Mouse (Mus musculus) hindbrain, embryonic 14.5 days (tissue): ENCODE results near the gene Gm21985. TPM values are rescaled to one million over a fixed set of nuclear protein-coding genes. Genes with fewer than 3 reads are reported as not detected.
"Not testable (repeated sequence)": the region's sequence is repeated elsewhere in the genome, so short reads cannot be mapped to it uniquely, and the experiment has no call there.

Experiments
- ATAC-seq: fragments of 200-750 bp; cut with Nextera tagmentation; 2 replicates; pipeline ENCODE4 v1.8.0; 2017; ENCODE audit warnings: moderate number of reproducible peaks, mild to moderate bottlenecking, moderate TSS enrichment, moderate library complexity; ENCODE audit not compliant: low FRiP score
- DNase-seq: peaks from one replicate; pipeline ENCODE4 v3.0.0-alpha.2; 2015; ENCODE audit warnings: low spot score
- H3K27ac ChIP-seq: fragments of 300-500 bp; sonication (generic); 2 replicates; pipeline ENCODE4 v1.5.1; 2014; ENCODE audit warnings: mild to moderate bottlenecking, moderate library complexity
- H3K27me3 ChIP-seq: fragments of 300-500 bp; sonication (generic); 2 replicates; pipeline ENCODE4 v1.6.1; 2014; ENCODE audit warnings: mild to moderate bottlenecking, low read length, mixed read lengths; ENCODE audit not compliant: control insufficient read depth, insufficient read depth
- H3K36me3 ChIP-seq: fragments of 300-500 bp; sonication (generic); replicated peaks from 2 replicates; pipeline ENCODE4 v1.6.1; 2014; ENCODE audit not compliant: control insufficient read depth, insufficient read depth
- H3K4me1 ChIP-seq: fragments of 300-500 bp; sonication (generic); replicated peaks from 2 replicates; pipeline ENCODE4 v1.6.1; 2014; ENCODE audit warnings: antibody characterized with exemption, low read length, mixed read lengths; ENCODE audit not compliant: control insufficient read depth, insufficient read depth
- H3K4me2 ChIP-seq: fragments of 300-500 bp; sonication (generic); replicated peaks from 2 replicates; pipeline ENCODE4 v1.6.1; 2014; ENCODE audit warnings: mild to moderate bottlenecking, moderate library complexity
- H3K4me3 ChIP-seq: fragments of 300-500 bp; sonication (generic); replicated peaks from 2 replicates; pipeline ENCODE4 v1.5.1; 2014; ENCODE audit warnings: mild to moderate bottlenecking, low read length
- H3K9ac ChIP-seq: fragments of 300-500 bp; sonication (generic); 2 replicates; pipeline ENCODE4 v1.6.1; 2014
- H3K9me3 ChIP-seq: fragments of 300-500 bp; sonication (generic); 2 replicates; pipeline ENCODE4 v1.6.1; 2016; ENCODE audit warnings: low read length; ENCODE audit not compliant: control insufficient read depth
- WGBS: fragments of 180-500 bp; shearing (Covaris S2); extraction: QIAGEN DNeasy Blood & Tissue Kit; methylation state at CpG from one replicate; pipeline ENCODE4 v1.1.7; 2014; 5-methylcytosine and 5-hydroxymethylcytosine counted together
- polyA plus RNA-seq: library from polyadenylated mRNA; unstranded; fragments of >200 nt; fragmentation: Nextera tagmentation; extraction: Ambion mirVana; gene quantifications from 2 replicates; pipeline ENCODE4 v1.2.1, GENCODE M21; 2014

Gm21985 gene
- polyA plus RNA-seq, 1 experiment from 2014 or later = not detected

GRCm38 (mm10) chr2:112273474-112273873 lies 7.4 kb downstream of the Gm21985 start:
- DNase-seq (no peak), ATAC-seq (no peak)
- no peak overlapping the region for H3K4me2 ChIP-seq
- 90% methylated on average over 6 of the region's 6 CpGs for WGBS
- no peaks in the 10 kb centered on the region for H3K36me3 ChIP-seq
- H3K9me3 ChIP-seq = no peaks in the 10 kb centered on the region
- no peak overlapping the region for H3K27ac ChIP-seq
- H3K9ac ChIP-seq = no peak overlapping the region
- H3K4me1 ChIP-seq = peaks cover 22% of the 10 kb centered on the region
- no peak overlapping the region for H3K4me3 ChIP-seq
- no peaks in the 10 kb centered on the region for H3K27me3 ChIP-seq

- WGBS = 94% methylated on average over 3 of the region's 3 CpGs
- ATAC-seq = no peak
- Histone ChIP-seq H3K4me2 (no peak overlapping the region), H3K9me3 (no peaks in the 10 kb centered on the region), H3K4me3 (no peak overlapping the region), H3K27ac (no peak overlapping the region), H3K4me1 (no peaks in the 10 kb centered on the region), H3K36me3 (no peaks in the 10 kb centered on the region), H3K9ac (no peak overlapping the region), H3K27me3 (no peaks in the 10 kb centered on the region)
- no peak for DNase-seq
Measured at GRCm38 (mm10) chr2:112276870-112277269, 10.8 kb downstream of the Gm21985 start.

- Histone ChIP-seq H3K27me3 (no peaks in the 10 kb centered on the region), H3K9ac (no peak overlapping the region), H3K27ac (no peak overlapping the region), H3K4me3 (no peak overlapping the region), H3K36me3 (no peaks in the 10 kb centered on the region), H3K9me3 (no peaks in the 10 kb centered on the region), H3K4me2 (no peak overlapping the region), H3K4me1 (peaks cover 10% of the 10 kb centered on the region)
- DNase-seq (no peak), ATAC-seq (no peak)
- 82% methylated on average over 1 of the region's 1 CpGs for WGBS
Measured at GRCm38 (mm10) chr2:112282846-112283245, 16.7 kb downstream of the Gm21985 start.

- Histone ChIP-seq H3K4me3 (peak overlapping the region; percentile 35), H3K4me1 (peaks cover 10% of the 10 kb centered on the region), H3K4me2 (peak overlapping the region; percentile 81), H3K27me3 (no peaks in the 10 kb centered on the region), H3K27ac (no peak overlapping the region), H3K9ac (peak overlapping the region; percentile 65), H3K36me3 (no peaks in the 10 kb centered on the region), H3K9me3 (no peaks in the 10 kb centered on the region)
- DNase-seq = peak; percentile 68
- WGBS = 2% methylated on average over 21 of the region's 21 CpGs
- ATAC-seq = peak; percentile 87
Measured at GRCm38 (mm10) chr2:112284363-112285030, 18.4 kb downstream of the Gm21985 start.

GRCm38 (mm10) chr2:112285031-112285390 lies 18.9 kb downstream of the Gm21985 start:
- Histone ChIP-seq H3K27ac (no peak overlapping the region), H3K4me2 (peak overlapping the region; percentile 81), H3K9ac (peak overlapping the region; percentile 65; the same call in 1 of the 2 replicates), H3K4me1 (peaks cover 10% of the 10 kb centered on the region), H3K27me3 (no peaks in the 10 kb centered on the region), H3K4me3 (peak overlapping the region; percentile 35; the same call in 1 of the 2 replicates), H3K36me3 (no peaks in the 10 kb centered on the region), H3K9me3 (no peaks in the 10 kb centered on the region)
- ATAC-seq (no peak), DNase-seq (no peak)
- 62% methylated on average over 6 of the region's 6 CpGs for WGBS

GRCm38 (mm10) chr2:112286062-112286461 lies 19.9 kb downstream of the Gm21985 start:
- not testable (repeated sequence) for H3K9ac ChIP-seq, H3K9me3 ChIP-seq, H3K4me1 ChIP-seq, H3K27ac ChIP-seq, H3K36me3 ChIP-seq, H3K27me3 ChIP-seq, H3K4me2 ChIP-seq, H3K4me3 ChIP-seq, DNase-seq, ATAC-seq
- WGBS = 100% methylated on average over 1 of the region's 1 CpGs

- no peak overlapping the region for H3K9ac ChIP-seq
- peaks cover 10% of the 10 kb centered on the region for H3K4me1 ChIP-seq
- no peaks in the 10 kb centered on the region for H3K27me3 ChIP-seq
- H3K4me2 ChIP-seq = no peak overlapping the region
- ATAC-seq = no peak
- no peaks in the 10 kb centered on the region for H3K36me3 ChIP-seq
- H3K4me3 ChIP-seq = no peak overlapping the region
- no peak for DNase-seq
- WGBS = 75% methylated on average over 4 of the region's 4 CpGs
- H3K27ac ChIP-seq = no peak overlapping the region
- H3K9me3 ChIP-seq = no peaks in the 10 kb centered on the region
Measured at GRCm38 (mm10) chr2:112287059-112287458, 20.9 kb downstream of the Gm21985 start.

- H3K9me3 ChIP-seq = no peaks in the 10 kb centered on the region
- no peaks in the 10 kb centered on the region for H3K27me3 ChIP-seq
- WGBS = 95% methylated on average over 3 of the region's 3 CpGs
- H3K9ac ChIP-seq = no peak overlapping the region
- no peak for DNase-seq
- H3K4me2 ChIP-seq = no peak overlapping the region
- H3K36me3 ChIP-seq = no peaks in the 10 kb centered on the region
- H3K4me3 ChIP-seq = no peak overlapping the region
- peaks cover 3% of the 10 kb centered on the region; the same call in 1 of the 2 replicates for H3K4me1 ChIP-seq
- ATAC-seq = no peak
- no peak overlapping the region for H3K27ac ChIP-seq
Measured at GRCm38 (mm10) chr2:112289507-112289906, 23.4 kb downstream of the Gm21985 start.

- ATAC-seq = no peak
- Histone ChIP-seq H3K9ac (no peak overlapping the region), H3K4me3 (no peak overlapping the region), H3K4me2 (no peak overlapping the region), H3K27ac (no peak overlapping the region), H3K4me1 (0 out of 2 replicates have a peak, but pooled peaks cover 4% of the 10 kb centered on the region), H3K36me3 (no peaks in the 10 kb centered on the region), H3K9me3 (no peaks in the 10 kb centered on the region), H3K27me3 (no peaks in the 10 kb centered on the region)
- no peak for DNase-seq
- 88% methylated on average over 2 of the region's 2 CpGs for WGBS
Measured at GRCm38 (mm10) chr2:112292823-112293222, 26.7 kb downstream of the Gm21985 start.
